Mouse (Mus musculus) heart, embryonic 12.5 days (tissue): ENCODE measurements around the gene Eml4. TPM values are rescaled to one million over a fixed set of nuclear protein-coding genes. Genes with fewer than 3 reads are reported as not detected.
A peak's percentile ranks its signal among the peaks of the same experiment; 100 is the strongest.

ENCODE experiments used
- ATAC-seq: fragments of 200-750 bp; cut with Nextera tagmentation; 2 replicates; pipeline ENCODE4 v1.8.0; 2017; ENCODE audit warnings: moderate TSS enrichment, moderate library complexity; ENCODE audit not compliant: insufficient number of reproducible peaks, low FRiP score
- H3K27ac ChIP-seq: fragments of 300-500 bp; sonication (generic); 2 replicates; pipeline ENCODE4 v1.5.1; 2016; ENCODE audit warnings: mild to moderate bottlenecking, moderate library complexity; ENCODE audit not compliant: poor library complexity, severe bottlenecking
- H3K27me3 ChIP-seq: fragments of 300-500 bp; sonication (generic); replicated peaks from 2 replicates; pipeline ENCODE4 v1.6.1; 2016; ENCODE audit warnings: mild to moderate bottlenecking, moderate library complexity
- H3K36me3 ChIP-seq: fragments of 300-500 bp; sonication (generic); 2 replicates; pipeline ENCODE4 v1.6.1; 2016; ENCODE audit warnings: mild to moderate bottlenecking, moderate library complexity
- H3K4me1 ChIP-seq: fragments of 300-500 bp; sonication (generic); replicated peaks from 2 replicates; pipeline ENCODE4 v1.6.1; 2016; ENCODE audit warnings: mild to moderate bottlenecking
- H3K4me2 ChIP-seq: fragments of 300-500 bp; sonication (generic); 2 replicates; pipeline ENCODE4 v1.6.1; 2016; ENCODE audit warnings: mild to moderate bottlenecking, moderate library complexity
- H3K4me3 ChIP-seq: fragments of 300-500 bp; sonication (generic); 2 replicates; pipeline ENCODE4 v1.5.1; 2016; ENCODE audit warnings: mild to moderate bottlenecking
- H3K9ac ChIP-seq: fragments of 300-500 bp; sonication (generic); 2 replicates; pipeline ENCODE4 v1.6.1; 2016; ENCODE audit warnings: mild to moderate bottlenecking, moderate library complexity
- H3K9me3 ChIP-seq: fragments of 300-500 bp; sonication (generic); replicated peaks from 2 replicates; pipeline ENCODE4 v1.6.1; 2016; ENCODE audit warnings: mild to moderate bottlenecking, moderate library complexity
- WGBS: fragments of 180-500 bp; shearing (Covaris S2); methylation state at CpG from one replicate; pipeline ENCODE4 v1.1.7; 2016; 5-methylcytosine and 5-hydroxymethylcytosine counted together
- polyA plus RNA-seq: library from polyadenylated mRNA; unstranded; fragments of >200 nt; fragmentation: Nextera tagmentation; extraction: Ambion mirVana; gene quantifications from 2 replicates; pipeline ENCODE4 v1.2.1, GENCODE M21; 2016

Eml4 gene
- polyA plus RNA-seq, 1 experiment from 2014 or later, result 27.6 TPM

- H3K9ac ChIP-seq, result no peak overlapping the region
- H3K9me3 ChIP-seq, result no peaks in the 10 kb centered on the region
- WGBS, result 81% methylated on average over 5 of the region's 5 CpGs
- H3K4me1 ChIP-seq, result peaks cover 16% of the 10 kb centered on the region
- ATAC-seq, result no peak
- peaks cover 2% of the 10 kb centered on the region; the same call in 1 of the 2 replicates for H3K36me3 ChIP-seq
- H3K27me3 ChIP-seq, result no peaks in the 10 kb centered on the region
- H3K27ac ChIP-seq, result no peak overlapping the region
- no peak overlapping the region for H3K4me2 ChIP-seq
- H3K4me3 ChIP-seq, result no peak overlapping the region
Measured at GRCm38 (mm10) chr17:83382752-83383151, 32.0 kb downstream of the Eml4 start.

GRCm38 (mm10) chr17:83384981-83385380 lies 34.2 kb downstream of the Eml4 start:
- WGBS, result 89% methylated on average over 2 of the region's 2 CpGs
- H3K36me3 ChIP-seq, result peaks cover 2% of the 10 kb centered on the region; the same call in 1 of the 2 replicates
- H3K9me3 ChIP-seq, result no peaks in the 10 kb centered on the region
- H3K4me2 ChIP-seq, result no peak overlapping the region
- H3K9ac ChIP-seq, result no peak overlapping the region
- no peaks in the 10 kb centered on the region for H3K27me3 ChIP-seq
- ATAC-seq, result no peak
- H3K4me3 ChIP-seq, result no peak overlapping the region
- H3K27ac ChIP-seq, result no peak overlapping the region
- peaks cover 12% of the 10 kb centered on the region for H3K4me1 ChIP-seq

DNA sequence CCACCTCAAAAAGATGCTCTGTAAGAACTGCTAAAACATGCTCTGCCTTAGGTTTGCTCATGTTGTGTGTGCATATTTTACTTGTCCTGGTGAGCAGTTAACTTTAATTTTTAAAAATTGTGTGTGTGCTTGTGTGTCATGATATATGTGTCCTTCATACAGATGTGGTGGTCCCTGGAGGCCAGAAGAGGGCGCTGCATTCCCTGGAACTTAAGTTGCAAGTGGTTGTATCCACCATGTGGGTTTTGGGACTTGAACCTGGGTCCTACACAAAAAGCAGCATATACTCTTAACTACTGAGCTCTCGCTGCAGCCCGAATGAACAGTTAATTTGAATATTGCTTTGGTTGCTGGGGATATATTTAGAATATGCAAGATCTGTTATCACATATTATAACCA lies 36.4 kb downstream of the Eml4 start:
- no peaks in the 10 kb centered on the region for H3K27me3 ChIP-seq
- H3K36me3 ChIP-seq, result peaks cover 6% of the 10 kb centered on the region; the same call in 1 of the 2 replicates
- 75% methylated on average over 3 of the region's 3 CpGs for WGBS

GRCm38 (mm10) chr17:83394013-83394412 lies 43.3 kb downstream of the Eml4 start:
- no peak overlapping the region for H3K9ac ChIP-seq
- no peak overlapping the region for H3K4me2 ChIP-seq
- peaks cover 31% of the 10 kb centered on the region for H3K4me1 ChIP-seq
- no peaks in the 10 kb centered on the region for H3K9me3 ChIP-seq
- H3K36me3 ChIP-seq, result 0 out of 2 replicates have a peak, but pooled peaks cover 4% of the 10 kb centered on the region
- ATAC-seq, result no peak
- H3K27me3 ChIP-seq, result no peaks in the 10 kb centered on the region
- H3K27ac ChIP-seq, result no peak overlapping the region
- WGBS, result 62% methylated on average over 3 of the region's 3 CpGs
- H3K4me3 ChIP-seq, result no peak overlapping the region

More for the DNA sequence above, 36.4 kb downstream of the Eml4 start:
- Histone ChIP-seq H3K27ac (no peak overlapping the region), H3K9ac (no peak overlapping the region), H3K4me3 (no peak overlapping the region), H3K4me1 (peaks cover 12% of the 10 kb centered on the region), H3K4me2 (no peak overlapping the region), H3K9me3 (no peaks in the 10 kb centered on the region)
- ATAC-seq, result no peak

DNA sequence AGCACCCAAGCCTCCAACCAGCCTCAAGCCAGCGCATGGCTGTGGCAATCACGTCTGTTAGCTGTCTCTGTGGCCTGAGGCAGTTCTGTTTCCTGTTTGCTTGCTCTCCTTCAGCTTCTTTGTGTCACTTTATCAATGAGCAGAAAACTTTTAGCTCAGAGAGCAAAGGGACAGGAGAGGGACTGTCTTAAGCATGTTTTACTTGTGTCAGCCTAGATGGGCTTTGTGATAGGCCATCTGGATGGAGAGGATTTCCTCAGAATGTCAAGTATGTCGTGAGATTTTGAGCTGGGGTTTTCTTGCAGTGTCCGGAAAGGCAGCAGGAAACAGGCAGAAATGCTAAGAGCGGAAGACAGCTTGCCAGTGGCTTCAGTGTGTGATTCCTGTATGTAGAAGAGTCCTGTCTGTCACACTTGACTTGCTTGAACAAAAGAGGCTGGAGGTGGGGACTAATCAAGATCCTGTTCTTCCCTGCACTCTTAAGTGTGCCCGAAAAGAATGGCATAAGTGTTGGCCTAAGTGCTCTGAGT lies 46.9 kb downstream of the Eml4 start:
- no peak overlapping the region for H3K9ac ChIP-seq
- H3K36me3 ChIP-seq, result no peaks in the 10 kb centered on the region
- 28% methylated on average over 6 of the region's 6 CpGs for WGBS
- peaks cover 37% of the 10 kb centered on the region for H3K4me1 ChIP-seq
- no peak overlapping the region for H3K4me3 ChIP-seq
- H3K4me2 ChIP-seq, result peak overlapping the region; percentile 43
- H3K9me3 ChIP-seq, result no peaks in the 10 kb centered on the region
- H3K27me3 ChIP-seq, result no peaks in the 10 kb centered on the region
- peak overlapping the region; percentile 79 for H3K27ac ChIP-seq
- peak; percentile 42; the same call in 1 of the 2 replicates for ATAC-seq

- WGBS, result 83% methylated on average over 1 of the region's 1 CpGs
- Histone ChIP-seq H3K4me1 (peaks cover 32% of the 10 kb centered on the region), H3K36me3 (peaks cover 9% of the 10 kb centered on the region), H3K9ac (no peak overlapping the region), H3K9me3 (no peaks in the 10 kb centered on the region), H3K27me3 (no peaks in the 10 kb centered on the region), H3K27ac (no peak overlapping the region), H3K4me3 (no peak overlapping the region), H3K4me2 (no peak overlapping the region)
- ATAC-seq, result no peak
Measured at GRCm38 (mm10) chr17:83398756-83399155, 48.0 kb downstream of the Eml4 start.

DNA sequence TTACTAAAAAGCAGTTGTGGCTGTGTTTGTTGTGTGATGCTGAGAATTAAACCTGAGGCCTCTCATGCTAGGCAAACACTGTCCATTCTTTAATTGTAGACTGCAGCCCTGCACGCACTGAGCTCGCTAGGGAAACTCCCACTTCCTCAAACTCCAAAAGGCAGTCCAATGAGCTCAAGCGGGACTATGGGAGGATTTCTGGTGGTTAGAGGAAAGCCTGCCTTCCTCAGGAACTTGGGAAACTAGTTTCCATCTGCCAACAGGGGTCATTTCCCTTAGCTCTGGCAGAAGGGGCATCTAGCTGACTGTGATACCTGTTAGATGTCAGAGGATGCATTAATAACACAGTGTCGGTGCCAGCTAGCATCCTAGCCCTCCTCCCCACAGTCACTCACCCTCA lies 79.9 kb downstream of the Eml4 start:
- no peaks in the 10 kb centered on the region for H3K9me3 ChIP-seq
- no peak for ATAC-seq
- no peak overlapping the region for H3K4me2 ChIP-seq
- H3K36me3 ChIP-seq, result peaks cover 33% of the 10 kb centered on the region
- H3K9ac ChIP-seq, result no peak overlapping the region
- H3K27ac ChIP-seq, result no peak overlapping the region
- no peak overlapping the region for H3K4me3 ChIP-seq
- 80% methylated on average over 4 of the region's 4 CpGs for WGBS
- no peaks in the 10 kb centered on the region for H3K27me3 ChIP-seq
- no peaks in the 10 kb centered on the region for H3K4me1 ChIP-seq

GRCm38 (mm10) chr17:83443406-83443805 lies 92.7 kb downstream of the Eml4 start:
- WGBS, result 82% methylated on average over 4 of the region's 4 CpGs
- Histone ChIP-seq H3K4me3 (no peak overlapping the region), H3K4me2 (no peak overlapping the region), H3K27me3 (no peaks in the 10 kb centered on the region), H3K9me3 (no peaks in the 10 kb centered on the region), H3K27ac (no peak overlapping the region), H3K9ac (no peak overlapping the region), H3K4me1 (peaks cover 10% of the 10 kb centered on the region), H3K36me3 (peaks cover 48% of the 10 kb centered on the region)
- ATAC-seq, result no peak

GRCm38 (mm10) chr17:83449583-83449982 lies 98.9 kb downstream of the Eml4 start:
- H3K9me3 ChIP-seq, result no peaks in the 10 kb centered on the region
- no peak overlapping the region for H3K4me3 ChIP-seq
- H3K27ac ChIP-seq, result no peak overlapping the region
- H3K4me2 ChIP-seq, result no peak overlapping the region
- no peak for ATAC-seq
- no peaks in the 10 kb centered on the region for H3K4me1 ChIP-seq
- no peaks in the 10 kb centered on the region for H3K27me3 ChIP-seq
- H3K9ac ChIP-seq, result no peak overlapping the region
- peaks cover 63% of the 10 kb centered on the region for H3K36me3 ChIP-seq
- 84% methylated on average over 2 of the region's 2 CpGs for WGBS

DNA sequence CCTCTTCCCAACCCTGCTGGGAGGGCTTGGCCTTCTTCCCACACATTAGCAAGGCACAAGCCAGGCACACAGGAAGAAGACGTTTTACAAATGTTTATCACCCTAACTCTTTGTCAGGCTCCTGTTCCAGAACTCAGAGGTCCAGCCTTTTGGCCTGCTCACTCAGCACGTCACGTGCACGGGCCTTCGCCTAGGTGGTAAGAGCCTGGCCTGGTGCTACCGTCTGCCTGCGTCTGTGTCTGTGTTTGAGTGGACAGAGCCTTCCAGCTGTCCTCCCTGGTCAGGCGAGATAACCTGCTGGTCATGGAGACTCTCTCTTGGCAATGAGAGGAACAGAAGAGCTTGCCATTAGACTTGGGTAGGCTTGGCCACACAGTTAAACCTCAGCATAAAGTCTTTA lies 100.6 kb downstream of the Eml4 start:
- no peaks in the 10 kb centered on the region for H3K9me3 ChIP-seq
- H3K4me3 ChIP-seq, result no peak overlapping the region
- H3K36me3 ChIP-seq, result peaks cover 70% of the 10 kb centered on the region
- no peak overlapping the region for H3K9ac ChIP-seq
- no peaks in the 10 kb centered on the region for H3K4me1 ChIP-seq
- 77% methylated on average over 8 of the region's 8 CpGs for WGBS
- H3K27ac ChIP-seq, result no peak overlapping the region
- no peaks in the 10 kb centered on the region for H3K27me3 ChIP-seq
- ATAC-seq, result no peak
- H3K4me2 ChIP-seq, result no peak overlapping the region

DNA sequence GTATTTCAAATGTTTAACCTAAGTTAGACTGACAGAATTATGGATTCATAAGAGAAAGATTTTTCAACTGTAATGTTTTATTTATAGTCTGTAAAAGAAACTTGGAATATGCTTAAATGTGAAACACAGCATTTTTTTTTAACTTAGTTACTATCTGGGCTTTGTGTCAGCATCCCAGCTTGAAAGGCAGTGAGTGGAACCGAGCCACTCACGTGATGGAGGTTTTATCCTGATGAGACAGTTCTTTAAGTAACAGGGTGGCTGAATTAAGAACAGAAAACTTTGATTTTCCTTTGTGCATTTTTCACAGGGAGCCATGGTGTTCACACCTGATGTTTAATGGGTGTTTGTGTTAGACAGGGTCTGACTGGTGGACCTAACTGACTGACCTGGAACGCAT lies 101.1 kb downstream of the Eml4 start:
- H3K4me2 ChIP-seq, result no peak overlapping the region

GRCm38 (mm10) chr17:83452451-83452850 lies 101.7 kb downstream of the Eml4 start:
- Histone ChIP-seq H3K9me3 (no peaks in the 10 kb centered on the region), H3K4me1 (no peaks in the 10 kb centered on the region), H3K4me3 (no peak overlapping the region), H3K9ac (no peak overlapping the region), H3K27ac (no peak overlapping the region), H3K36me3 (peaks cover 74% of the 10 kb centered on the region), H3K27me3 (no peaks in the 10 kb centered on the region), H3K4me2 (no peak overlapping the region)
- no peak for ATAC-seq
- WGBS, result 91% methylated on average over 8 of the region's 8 CpGs

More for the DNA sequence above, 101.1 kb downstream of the Eml4 start:
- H3K4me1 ChIP-seq, result no peaks in the 10 kb centered on the region
- H3K27me3 ChIP-seq, result no peaks in the 10 kb centered on the region
- no peak overlapping the region for H3K4me3 ChIP-seq
- no peak for ATAC-seq
- peaks cover 71% of the 10 kb centered on the region for H3K36me3 ChIP-seq
- WGBS, result 95% methylated on average over 3 of the region's 3 CpGs
- no peak overlapping the region for H3K27ac ChIP-seq
- no peaks in the 10 kb centered on the region for H3K9me3 ChIP-seq
- H3K9ac ChIP-seq, result no peak overlapping the region
